Mouse (Mus musculus): ENCODE data around the gene Ect2.

Ect2 gene

GRCm38 (mm10) chr3:27070340-27070739 lies 83.3 kb downstream of the Ect2 start:
- DNase-seq (ENCODE audit: low read depth, low spot score): no peak

- peak; percentile 76 for DNase-seq (ENCODE audit: low read depth, low spot score)
These were observed 86.5 kb downstream of the Ect2 start for GRCm38 (mm10) chr3:27067206-27067605.

DNA sequence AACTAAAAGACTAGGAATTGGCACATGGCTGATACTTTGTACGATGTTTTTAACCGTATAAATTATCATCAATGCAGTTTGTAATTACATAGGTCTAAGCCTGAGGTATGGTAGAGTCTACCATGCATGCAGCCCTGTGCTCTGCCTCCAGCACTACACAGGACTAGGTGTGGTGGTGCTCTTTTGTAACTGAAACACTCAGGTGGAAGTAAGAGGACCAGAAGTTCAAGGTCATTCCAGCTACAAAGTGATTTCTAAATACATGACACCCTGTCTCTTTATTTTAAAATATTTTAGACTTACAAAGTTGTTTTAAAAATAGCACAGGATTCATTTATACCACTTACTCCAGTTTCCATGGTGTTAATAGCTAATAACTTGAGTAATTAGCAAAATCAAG lies 88.8 kb downstream of the Ect2 start:
- peak; percentile 68 for DNase-seq (ENCODE audit: low read depth, low spot score)

- DNase-seq (ENCODE audit: low read depth, low spot score): peak; percentile 97
These were observed 90.0 kb downstream of the Ect2 start for GRCm38 (mm10) chr3:27063399-27064260.

DNA sequence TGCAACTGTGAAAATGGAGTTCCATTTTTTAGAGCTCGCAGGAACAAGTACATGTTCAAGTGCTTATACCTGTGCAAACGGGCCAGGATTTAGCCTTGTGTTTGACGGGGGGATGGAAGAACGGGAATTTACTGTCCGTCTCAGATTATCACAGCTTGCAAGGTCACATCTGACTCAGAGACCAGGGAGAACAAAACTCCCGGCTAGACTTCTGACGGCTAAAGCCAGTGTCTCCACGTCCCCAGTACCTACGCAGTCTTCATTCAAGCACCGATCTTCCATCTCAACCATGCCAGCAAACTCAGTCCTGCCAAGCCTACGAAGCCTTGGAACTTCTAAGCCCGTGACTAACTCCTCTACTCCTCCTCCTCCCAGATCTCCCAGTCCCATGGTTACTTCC lies 93.2 kb downstream of the Ect2 start:
- DNase-seq (ENCODE audit: low read depth, low spot score): no peak

DNA sequence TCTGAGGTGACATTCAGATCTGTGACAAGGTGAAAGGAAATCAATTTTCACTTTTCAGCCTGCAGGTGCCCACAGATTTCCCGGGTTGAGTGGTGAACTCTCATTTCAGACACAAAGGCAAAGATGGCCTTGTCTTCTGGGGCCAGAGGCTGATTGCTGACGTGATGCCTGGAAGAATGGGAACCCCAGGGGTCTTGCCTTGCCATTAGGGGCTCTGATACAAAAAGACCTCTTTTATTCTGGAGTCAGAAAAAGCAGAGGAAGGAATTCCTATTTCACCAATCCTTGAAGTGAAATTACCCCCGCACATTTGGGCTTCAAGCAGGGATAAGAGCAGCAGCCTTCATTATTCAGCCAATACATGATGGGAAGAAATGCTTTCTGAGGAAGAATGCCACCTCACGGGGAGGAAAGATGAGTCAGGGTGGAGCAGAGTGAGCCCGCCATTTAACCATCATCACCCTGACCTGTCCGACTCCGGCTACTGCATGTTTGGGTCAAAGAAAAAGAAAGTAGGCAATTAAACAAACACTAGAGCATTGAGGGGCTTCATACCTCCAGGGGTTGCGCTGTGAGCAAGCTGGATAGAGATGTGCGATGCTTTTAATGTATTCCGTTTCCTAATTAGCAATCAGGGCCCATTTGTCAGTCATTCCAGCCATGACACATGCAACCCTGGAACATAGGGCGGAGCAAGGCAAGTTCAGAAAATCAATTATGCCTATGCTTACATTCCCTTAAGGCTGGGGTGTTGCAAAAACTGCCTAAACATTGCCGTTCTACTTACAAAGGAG lies 94.0 kb downstream of the Ect2 start:
- DNase-seq (ENCODE audit: low read depth, low spot score): no peak

GRCm38 (mm10) chr3:27055471-27055870 lies 98.2 kb downstream of the Ect2 start:
- DNase-seq (ENCODE audit: low read depth, low spot score): no peak

GRCm38 (mm10) chr3:27054766-27055165 lies 98.9 kb downstream of the Ect2 start:
- DNase-seq (ENCODE audit: low read depth, low spot score): no peak

Data from ES-CJ7 (cell line).